Mouse (Mus musculus) adrenal gland, postnatal 36 days (tissue): ENCODE data around the gene Rapgefl1. TPM values are rescaled to one million over a fixed set of nuclear protein-coding genes. Genes with fewer than 3 reads are reported as not detected.
A peak's percentile ranks its signal among the peaks of the same experiment; 100 is the strongest.
"Not testable (repeated sequence)": the region's sequence is repeated elsewhere in the genome, so short reads cannot be mapped to it uniquely, and the experiment has no call there.

Experiments used
- DNase-seq, 2 experiments: peaks; one replicate each; pipeline ENCODE4 v3.0.0; 2021; ENCODE audit warnings: mixed read lengths in 1 of 2
- total RNA-seq, 2 experiments: library from RNA; stranded (reverse); gene quantifications; 2 replicates each; pipeline ENCODE4 v1.2.3; 2021

Gene Rapgefl1
- total RNA-seq, 2 experiments from 2014 or later, result 0.46 to 0.69 TPM

- DNase-seq, result no peak
These were observed 19.8 kb upstream of the Rapgefl1 start for GRCm38 (mm10) chr11:98816706-98817239.

- no peak for DNase-seq
These were observed 15.6 kb upstream of the Rapgefl1 start for GRCm38 (mm10) chr11:98820968-98821367.

GRCm38 (mm10) chr11:98826071-98826470, 10.5 kb upstream of the Rapgefl1 start:
- not testable (repeated sequence) for DNase-seq

GRCm38 (mm10) chr11:98827877-98828276, 8.7 kb upstream of the Rapgefl1 start:
- no peak for DNase-seq

GRCm38 (mm10) chr11:98829091-98829775, 7.4 kb upstream of the Rapgefl1 start:
- DNase-seq, result peak; percentile 33 to 41

- DNase-seq, result no peak
These were observed 6.7 kb upstream of the Rapgefl1 start for GRCm38 (mm10) chr11:98829875-98830274.

GRCm38 (mm10) chr11:98835296-98835695, 1.3 kb upstream of the Rapgefl1 start:
- no peak for DNase-seq

- DNase-seq, result no peak
These were observed 860 bp upstream of the Rapgefl1 start for GRCm38 (mm10) chr11:98835725-98836124.

- DNase-seq, result no peak
These were observed 457 bp upstream of the Rapgefl1 start for GRCm38 (mm10) chr11:98836128-98836527.

GRCm38 (mm10) chr11:98837231-98837704, 683 bp downstream of the Rapgefl1 start:
- peak in 1 of 2 experiments; percentile 7 for DNase-seq

- DNase-seq, result no peak
These were observed 1.3 kb downstream of the Rapgefl1 start for GRCm38 (mm10) chr11:98837917-98838316.

- DNase-seq, result no peak
These were observed 1.9 kb downstream of the Rapgefl1 start for GRCm38 (mm10) chr11:98838512-98838911.

GRCm38 (mm10) chr11:98839402-98839801, 2.8 kb downstream of the Rapgefl1 start:
- no peak for DNase-seq

GRCm38 (mm10) chr11:98839897-98840296, 3.3 kb downstream of the Rapgefl1 start:
- DNase-seq, result peak in 1 of 2 experiments; percentile 14

- DNase-seq, result no peak
These were observed 9.4 kb downstream of the Rapgefl1 start for GRCm38 (mm10) chr11:98846016-98846415.

GRCm38 (mm10) chr11:98846865-98847604, 10.4 kb downstream of the Rapgefl1 start:
- no peak for DNase-seq

- peak in 1 of 2 experiments; percentile 40 for DNase-seq
These were observed 12.8 kb downstream of the Rapgefl1 start for GRCm38 (mm10) chr11:98849196-98849894.

- DNase-seq, result no peak
These were observed 13.8 kb downstream of the Rapgefl1 start for GRCm38 (mm10) chr11:98850100-98851093.

GRCm38 (mm10) chr11:98854116-98854515, 17.5 kb downstream of the Rapgefl1 start:
- peak in 1 of 2 experiments; percentile 25 for DNase-seq

- DNase-seq, result no peak
These were observed 18.1 kb downstream of the Rapgefl1 start for GRCm38 (mm10) chr11:98854659-98855058.
